Mouse (Mus musculus) lung, embryonic 15.5 days (tissue): ENCODE measurements around the gene Hoxa4. TPM values are rescaled to one million over a fixed set of nuclear protein-coding genes. Genes with fewer than 3 reads are reported as not detected.

Source experiments
- ATAC-seq: fragments of 200-750 bp; cut with Nextera tagmentation; 2 replicates; pipeline ENCODE4 v1.8.0; 2017; ENCODE audit warnings: moderate number of reproducible peaks, borderline replicate concordance; ENCODE audit not compliant: low FRiP score, low TSS enrichment; ENCODE audit errors: extremely low read depth
- H3K27ac ChIP-seq: fragments of 300-500 bp; sonication (generic); 2 replicates; pipeline ENCODE4 v1.5.1; 2015; ENCODE audit warnings: moderate library complexity, mild to moderate bottlenecking, inconsistent platforms
- H3K27me3 ChIP-seq: fragments of 300-500 bp; sonication (generic); 2 replicates; pipeline ENCODE4 v1.6.1; 2015; ENCODE audit warnings: inconsistent platforms
- H3K36me3 ChIP-seq: fragments of 300-500 bp; sonication (generic); 2 replicates; pipeline ENCODE4 v1.6.1; 2015; ENCODE audit warnings: inconsistent platforms
- H3K4me1 ChIP-seq: fragments of 300-500 bp; sonication (generic); 2 replicates; pipeline ENCODE4 v1.6.1; 2015; ENCODE audit warnings: inconsistent platforms
- H3K4me2 ChIP-seq: fragments of 300-500 bp; sonication (generic); 2 replicates; pipeline ENCODE4 v1.6.1; 2015; ENCODE audit warnings: inconsistent platforms, mild to moderate bottlenecking, moderate library complexity
- H3K4me3 ChIP-seq: fragments of 300-500 bp; sonication (generic); 2 replicates; pipeline ENCODE4 v1.5.1; 2015; ENCODE audit warnings: mild to moderate bottlenecking, inconsistent platforms
- H3K9ac ChIP-seq: fragments of 300-500 bp; sonication (generic); 2 replicates; pipeline ENCODE4 v1.6.1; 2015; ENCODE audit warnings: inconsistent platforms
- H3K9me3 ChIP-seq: fragments of 300-500 bp; sonication (generic); 2 replicates; pipeline ENCODE4 v1.6.1; 2016; ENCODE audit warnings: inconsistent platforms
- WGBS: fragments of 180-500 bp; shearing (Covaris S2); methylation state at CpG from one replicate; pipeline ENCODE4 v1.1.7; 2015; 5-methylcytosine and 5-hydroxymethylcytosine counted together
- polyA plus RNA-seq: library from polyadenylated mRNA; unstranded; fragments of >200 nt; fragmentation: Nextera tagmentation; extraction: Ambion mirVana; gene quantifications from 2 replicates; pipeline ENCODE4 v1.2.1, GENCODE M21; 2015

Gene Hoxa4
- polyA plus RNA-seq, 1 experiment from 2014 or later = 4.2 TPM

- Histone ChIP-seq H3K9me3 (no peaks in the 10 kb centered on the region), H3K4me3 (peak overlapping the region; percentile 42), H3K27me3 (peaks cover 98% of the 10 kb centered on the region), H3K9ac (peak overlapping the region; percentile 35), H3K36me3 (no peaks in the 10 kb centered on the region), H3K27ac (peak overlapping the region; percentile 20; the same call in 1 of the 2 replicates), H3K4me1 (peaks cover 17% of the 10 kb centered on the region), H3K4me2 (peak overlapping the region; percentile 61)
- 6% methylated on average over 13 of the region's 13 CpGs for WGBS
- ATAC-seq = no peak
These were observed 20.4 kb upstream of the Hoxa4 start for GRCm38 (mm10) chr6:52211961-52212360.

GRCm38 (mm10) chr6:52211170-52211935 lies 19.8 kb upstream of the Hoxa4 start:
- Histone ChIP-seq H3K4me3 (peak overlapping the region; percentile 42), H3K4me2 (peak overlapping the region; percentile 61), H3K27ac (peak overlapping the region; percentile 43; the same call in 1 of the 2 replicates), H3K4me1 (peaks cover 13% of the 10 kb centered on the region; the same call in 1 of the 2 replicates), H3K9ac (peak overlapping the region; percentile 35), H3K9me3 (no peaks in the 10 kb centered on the region), H3K36me3 (no peaks in the 10 kb centered on the region), H3K27me3 (peaks cover 96% of the 10 kb centered on the region)
- peak; percentile 44 for ATAC-seq
- WGBS = 3% methylated on average over 37 of the region's 37 CpGs

DNA sequence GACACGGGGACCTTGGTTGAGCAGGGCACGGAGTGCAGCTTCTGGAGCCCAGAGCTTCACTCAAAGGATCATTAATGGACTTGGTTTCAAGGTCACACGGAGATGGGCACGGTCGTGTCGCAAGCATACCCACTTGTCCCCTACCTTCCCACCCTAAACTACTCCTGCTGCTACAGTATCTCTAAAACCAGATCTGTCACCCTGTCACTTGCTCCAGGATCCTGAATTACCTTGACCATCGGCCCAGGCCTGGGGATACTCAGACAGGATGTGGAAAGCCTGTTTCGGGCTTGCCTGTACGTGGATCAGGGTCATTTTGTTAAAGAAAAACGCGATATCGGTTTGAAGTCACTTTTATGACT lies 18.1 kb upstream of the Hoxa4 start:
- H3K27ac ChIP-seq = peak overlapping the region; percentile 77
- H3K9me3 ChIP-seq = no peaks in the 10 kb centered on the region
- H3K36me3 ChIP-seq = no peaks in the 10 kb centered on the region
- 41% methylated on average over 12 of the region's 12 CpGs for WGBS
- H3K4me2 ChIP-seq = peak overlapping the region; percentile 66
- H3K4me3 ChIP-seq = peak overlapping the region; percentile 42
- peaks cover 5% of the 10 kb centered on the region; the same call in 1 of the 2 replicates for H3K4me1 ChIP-seq
- ATAC-seq = no peak
- H3K9ac ChIP-seq = peak overlapping the region; percentile 32; the same call in 1 of the 2 replicates
- peaks cover 96% of the 10 kb centered on the region for H3K27me3 ChIP-seq

DNA sequence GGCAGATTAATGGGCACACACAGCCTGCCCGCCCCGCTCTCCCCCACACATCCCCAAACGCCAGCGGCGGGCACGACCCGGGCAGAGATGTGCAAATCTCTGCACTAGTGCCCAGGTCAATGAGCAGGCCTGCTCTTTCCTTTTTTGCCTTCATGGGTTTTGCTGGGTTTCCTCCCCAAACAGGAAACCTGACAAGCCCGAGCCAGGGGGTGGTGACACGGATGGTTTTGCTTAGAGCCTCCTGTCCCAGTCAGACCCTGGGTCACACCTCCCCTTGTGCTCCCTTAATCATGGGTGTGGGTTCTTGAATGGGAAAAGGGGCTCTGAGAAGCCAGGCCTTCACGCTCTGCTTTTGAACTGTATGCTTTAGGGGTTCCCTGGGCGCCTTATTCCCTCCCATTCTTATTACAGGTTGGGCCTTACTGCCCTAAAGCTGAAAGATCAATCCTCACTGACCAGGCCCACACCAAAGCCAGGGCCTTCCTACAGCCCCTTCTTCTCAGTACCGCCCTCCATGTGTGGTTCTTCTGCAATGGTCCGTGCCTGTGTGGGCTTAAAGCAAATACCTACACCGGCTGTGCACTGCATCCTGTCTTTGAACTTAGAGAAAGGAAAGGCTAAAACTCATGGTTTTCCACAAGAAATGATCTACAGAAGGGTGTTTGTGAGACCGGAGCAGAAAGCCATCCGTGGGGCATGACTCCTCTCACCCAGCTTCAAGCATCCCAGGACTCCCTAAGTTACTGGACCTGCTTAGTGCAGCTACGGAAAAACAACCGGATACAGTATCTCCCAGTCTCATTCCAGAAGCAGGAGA lies 17.5 kb upstream of the Hoxa4 start:
- Histone ChIP-seq H3K9ac (peak overlapping the region; percentile 43), H3K4me1 (peaks cover 5% of the 10 kb centered on the region; the same call in 1 of the 2 replicates), H3K4me2 (peak overlapping the region; percentile 66), H3K27ac (peak overlapping the region; percentile 77), H3K27me3 (peaks cover 96% of the 10 kb centered on the region), H3K9me3 (no peaks in the 10 kb centered on the region), H3K4me3 (peak overlapping the region; percentile 42), H3K36me3 (no peaks in the 10 kb centered on the region)
- WGBS = 21% methylated on average over 18 of the region's 18 CpGs
- ATAC-seq = no peak

DNA sequence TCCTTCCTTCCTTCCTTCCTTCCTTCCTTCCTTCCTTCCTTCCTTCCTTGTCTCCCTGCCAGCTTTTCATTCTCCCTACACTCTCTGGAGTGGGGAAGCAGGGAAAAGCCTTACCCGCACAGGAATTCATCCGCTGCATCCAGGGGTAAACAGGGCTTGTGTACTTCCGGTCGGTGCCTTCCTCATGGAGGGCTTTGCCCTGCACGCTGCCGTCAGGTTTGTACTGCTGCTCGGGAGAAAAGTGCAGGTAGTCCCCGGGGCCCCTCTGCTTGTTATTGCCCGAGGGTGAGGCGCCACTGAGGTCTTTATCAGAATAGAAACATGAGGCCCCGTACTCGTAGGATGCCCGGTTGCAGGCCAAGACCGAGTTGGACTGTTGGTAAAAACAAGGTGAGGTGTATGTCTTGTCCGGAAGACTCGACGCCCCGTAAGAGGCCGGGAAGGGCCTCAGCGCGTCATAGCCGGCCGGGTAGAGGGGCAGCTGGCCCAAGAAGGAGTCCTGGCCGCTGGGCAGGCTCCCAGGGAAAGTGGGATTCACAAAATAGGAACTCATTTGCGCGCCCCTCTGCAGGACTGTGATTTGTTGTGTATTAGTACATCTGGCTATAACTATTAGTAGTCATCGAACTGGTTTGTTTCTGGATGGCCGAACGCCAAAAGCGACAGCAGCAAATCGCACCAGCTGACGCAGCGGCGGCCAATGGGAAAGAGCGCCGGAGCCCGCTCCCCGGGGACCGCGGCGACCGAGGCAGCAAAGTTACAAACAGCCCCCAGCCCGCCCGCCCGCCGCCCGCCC lies 16.7 kb upstream of the Hoxa4 start, which contains the start of gene Hoxa6:
Gene Hoxa6, minus strand, starts transcription at position 651 of the 796 bp plus-strand sequence.
- Histone ChIP-seq H3K4me1 (peaks cover 5% of the 10 kb centered on the region; the same call in 1 of the 2 replicates), H3K4me3 (peak within 1 kb of the TSS; percentile 42), H3K4me2 (peak within 1 kb of the TSS; percentile 66), H3K9ac (peak within 1 kb of the TSS; percentile 43), H3K27ac (peak within 1 kb of the TSS; percentile 77), H3K27me3 (peaks cover 96% of the 10 kb centered on the region), H3K36me3 (no peaks in the 10 kb centered on the region), H3K9me3 (no peaks in the 10 kb centered on the region)
- 3% methylated on average over 47 of the region's 47 CpGs for WGBS
- ATAC-seq = no peak

GRCm38 (mm10) chr6:52207684-52207976 lies 16.1 kb upstream of the Hoxa4 start:
- Histone ChIP-seq H3K9ac (0 out of 2 replicates have a peak overlapping the region, but pooled peaks have one; percentile 42), H3K27me3 (peaks cover 96% of the 10 kb centered on the region), H3K4me2 (peak overlapping the region; percentile 66), H3K4me1 (no peaks in the 10 kb centered on the region; the same call in 1 of the 2 replicates), H3K9me3 (no peaks in the 10 kb centered on the region), H3K4me3 (peak overlapping the region; percentile 42; the same call in 1 of the 2 replicates), H3K36me3 (no peaks in the 10 kb centered on the region), H3K27ac (peak overlapping the region; percentile 77)
- no peak for ATAC-seq

GRCm38 (mm10) chr6:52206882-52207683 lies 15.5 kb upstream of the Hoxa4 start:
- peak overlapping the region; percentile 71 for H3K27ac ChIP-seq
- H3K4me2 ChIP-seq = peak overlapping the region; percentile 66
- H3K4me1 ChIP-seq = no peaks in the 10 kb centered on the region; the same call in 1 of the 2 replicates
- no peaks in the 10 kb centered on the region for H3K36me3 ChIP-seq
- H3K9me3 ChIP-seq = no peaks in the 10 kb centered on the region
- peak overlapping the region; percentile 42; the same call in 1 of the 2 replicates for H3K4me3 ChIP-seq
- no peak for ATAC-seq
- 30% methylated on average over 4 of the region's 4 CpGs for WGBS
- H3K9ac ChIP-seq = peak overlapping the region; percentile 42
- H3K27me3 ChIP-seq = peaks cover 95% of the 10 kb centered on the region

DNA sequence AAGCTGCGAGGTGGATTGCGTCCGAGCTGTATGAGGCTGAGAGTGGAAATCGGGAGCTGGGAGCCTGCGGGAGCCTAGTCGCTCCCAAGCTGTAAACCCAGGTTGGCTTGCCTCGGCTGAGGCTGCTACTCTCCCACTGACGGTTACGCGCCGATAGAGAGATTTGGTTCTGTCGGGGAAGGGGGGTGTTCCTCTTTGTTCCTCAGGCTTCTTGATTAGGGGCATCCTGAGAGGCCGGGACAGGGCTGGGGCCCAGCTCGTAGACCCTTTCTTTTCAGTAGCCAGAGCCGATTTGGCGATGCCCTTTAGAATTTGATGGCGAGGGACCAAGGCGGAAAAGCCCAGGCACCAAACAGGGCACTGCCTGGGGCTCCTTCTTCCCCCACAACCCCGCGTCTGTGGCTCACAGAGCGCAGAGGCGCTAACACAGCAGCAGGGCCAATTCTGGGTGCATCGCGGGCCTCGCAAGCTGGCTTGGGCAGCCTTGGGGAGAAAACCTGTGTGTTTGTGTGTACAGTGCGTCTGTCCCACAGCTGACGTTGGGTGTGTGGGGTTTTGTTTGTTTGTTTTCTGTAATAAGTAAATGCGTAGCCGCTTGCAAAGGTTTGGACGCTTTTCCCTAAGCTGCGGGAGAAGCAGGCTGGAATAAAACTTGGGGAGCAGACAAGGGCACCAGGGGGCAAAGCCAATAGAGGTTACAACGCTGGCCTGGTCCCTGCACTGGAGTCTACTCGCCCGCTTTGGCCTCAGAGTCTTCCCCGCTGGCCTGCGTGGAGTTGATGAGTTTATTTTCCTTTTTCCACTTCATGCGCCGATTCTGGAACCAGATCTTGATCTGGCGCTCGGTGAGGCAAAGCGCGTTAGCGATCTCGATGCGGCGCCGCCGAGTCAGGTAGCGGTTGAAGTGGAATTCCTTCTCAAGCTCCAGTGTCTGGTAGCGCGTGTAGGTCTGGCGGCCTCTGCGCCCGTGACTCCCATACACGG lies 14.4 kb upstream of the Hoxa4 start:
- Histone ChIP-seq H3K27me3 (peaks cover 93% of the 10 kb centered on the region), H3K36me3 (no peaks in the 10 kb centered on the region), H3K27ac (peak overlapping the region; percentile 51), H3K4me1 (no peaks in the 10 kb centered on the region; the same call in 1 of the 2 replicates), H3K9ac (peak overlapping the region; percentile 42), H3K9me3 (no peaks in the 10 kb centered on the region), H3K4me2 (peak overlapping the region; percentile 66), H3K4me3 (peak overlapping the region; percentile 74)
- 16% methylated on average over 55 of the region's 55 CpGs for WGBS
- no peak for ATAC-seq

DNA sequence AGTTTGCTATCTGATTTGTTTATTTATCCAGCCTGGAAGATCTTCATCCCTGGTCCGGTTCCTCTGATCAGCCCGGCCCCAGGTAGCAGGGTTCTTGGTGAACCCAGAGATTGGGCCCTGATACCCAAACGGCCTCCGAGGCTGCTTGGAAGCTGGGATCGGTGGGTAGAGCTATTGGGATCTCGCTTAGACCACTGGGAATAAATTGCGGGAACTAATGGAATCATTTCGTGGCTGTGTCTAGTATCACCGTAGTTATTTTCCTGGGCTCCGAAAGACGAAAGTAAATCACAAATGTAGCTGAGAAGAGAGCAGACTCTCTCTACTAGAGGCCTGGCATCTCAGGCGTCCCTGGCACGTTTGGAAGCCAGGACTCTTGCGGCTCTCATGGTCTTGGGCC lies 13.7 kb upstream of the Hoxa4 start:
- no peak for ATAC-seq
- Histone ChIP-seq H3K27me3 (peaks cover 92% of the 10 kb centered on the region), H3K36me3 (no peaks in the 10 kb centered on the region), H3K27ac (peak overlapping the region; percentile 51), H3K4me2 (peak overlapping the region; percentile 66), H3K9ac (peak overlapping the region; percentile 42), H3K9me3 (no peaks in the 10 kb centered on the region), H3K4me3 (peak overlapping the region; percentile 74), H3K4me1 (no peaks in the 10 kb centered on the region; the same call in 1 of the 2 replicates)
- WGBS = 13% methylated on average over 14 of the region's 14 CpGs
